In the genomic region with DNA sequence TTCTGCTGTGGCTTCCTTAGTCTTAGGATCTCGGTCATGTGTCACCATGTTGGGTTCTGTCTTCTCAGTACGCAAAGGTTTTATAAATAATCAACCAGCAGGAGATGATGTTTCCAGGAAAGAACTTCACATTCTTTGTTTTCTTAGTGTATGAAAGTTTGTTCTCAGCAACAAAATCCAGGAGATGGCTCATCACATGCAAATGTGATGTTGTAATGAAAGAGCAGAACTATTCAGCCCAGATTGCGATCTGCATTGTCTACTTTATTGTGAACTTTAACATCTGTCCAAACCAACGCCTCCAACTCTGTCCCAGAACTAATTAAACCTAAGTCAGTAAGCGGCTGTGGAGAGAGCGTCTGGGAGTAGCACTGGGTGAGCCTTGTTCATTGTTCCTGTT, we compare ENCODE assay signal across 16 mouse cellular contexts. TPM values are rescaled to one million over a fixed set of nuclear protein-coding genes. Genes with fewer than 3 reads are reported as not detected.
"Had no signal": no experiment of that assay in that cellular context is flagged by ENCODE, and none has a peak within 500 bp of the region (broad histone marks: within the 10 kb centered on the region; RNA-seq: fewer than 3 reads in every experiment).

No protein-coding gene starts in this region.

- ATAC-seq: midbrain, embryonic 13.5 days; midbrain, embryonic 15.5 days had no signal

- DNase-seq: lung, adult 18-20 months; lung, embryonic 14.5 days; lung, postnatal 14 days; lung, postnatal 36 days; right cerebral cortex, postnatal 14 days; thymus, adult 2 months; thymus, postnatal 25 days; thymus, postnatal 4 days had no signal

- H3K27me3 ChIP-seq: megakaryocyte, embryonic 14.5 days; midbrain, embryonic 13.5 days; midbrain, embryonic 15.5 days; neural tube, embryonic 12.5 days; stomach, embryonic 15.5 days had no signal

RNA-seq across cellular contexts. Expression of a gene that starts 50.7 kb away (rescaled TPM):
- total RNA-seq: monocyte, adult 5-6 weeks; neutrophil, adult 5-6 weeks had no signal
- polyA plus RNA-seq: macrophage had no signal
